Mouse (Mus musculus): Measurements from ENCODE around the gene F13b.

DNA sequence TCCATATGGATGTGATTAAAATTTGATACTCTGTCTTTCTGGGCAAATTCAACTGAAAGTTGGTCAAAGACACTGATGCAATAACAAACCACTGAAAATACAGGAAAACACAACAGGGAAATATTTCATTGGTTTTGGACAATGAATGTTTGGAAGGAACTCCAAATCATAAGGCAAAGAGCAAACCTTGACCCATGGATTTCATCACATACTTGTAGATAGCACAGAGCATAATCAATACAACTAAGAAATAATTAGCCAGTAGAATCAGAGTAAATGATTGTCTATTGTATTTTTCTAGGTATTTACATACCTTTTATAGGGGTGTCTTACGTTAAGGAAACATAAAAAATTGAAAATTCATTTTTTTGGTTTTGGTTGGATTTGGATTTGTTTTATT, 47.0 kb downstream of the F13b start:
- no peak for TF ChIP-seq CTCF (IDR thresholded peaks at IDR 0.05; ENCODE audit: low read depth, low read length)
- TF ChIP-seq GATA1 (IDR thresholded peaks at IDR 0.05; ENCODE audit: borderline replicate concordance, low read length): no peak
- TF ChIP-seq TAL1 (conservative IDR thresholded peaks at IDR 0.05; ENCODE audit: low read depth, low read length): no peak
- no peak for TF ChIP-seq POLR2AphosphoS5 (IDR thresholded peaks at IDR 0.05; ENCODE audit: insufficient replicate concordance, low read depth, low read length)
- no peak for TF ChIP-seq GATA2 (IDR thresholded peaks at IDR 0.05; ENCODE audit: borderline replicate concordance, low read depth, low read length)

All from G1E (cell line).